Mouse (Mus musculus) retina, adult 2 months (tissue): ENCODE measurements around the gene T2.
"Not testable (repeated sequence)": the region's sequence is repeated elsewhere in the genome, so short reads cannot be mapped to it uniquely, and the experiment has no call there.

Experiments used
- DNase-seq: peaks from one replicate; pipeline ENCODE4 v3.0.0-alpha.2; 2012; ENCODE audit warnings: low read depth, low spot score

Gene T2

DNA sequence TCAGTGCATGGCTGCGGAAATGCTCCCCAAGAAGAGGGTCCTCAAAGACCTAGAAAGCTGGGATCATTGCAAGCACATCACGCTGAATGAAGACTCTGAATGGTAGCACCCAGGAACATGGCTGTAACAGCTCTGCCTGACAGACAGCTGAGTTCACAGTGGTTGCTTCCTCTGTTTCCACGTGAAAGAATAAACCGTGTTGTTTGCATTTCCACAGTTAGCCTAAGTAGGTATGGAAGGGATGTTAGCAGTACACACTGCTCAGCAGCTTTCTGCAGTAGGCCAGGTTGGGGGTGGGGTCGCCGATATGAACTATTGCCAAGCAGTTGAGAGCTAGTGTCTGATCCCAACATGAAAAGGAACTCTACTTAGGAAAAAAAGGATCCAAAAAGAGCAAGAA lies at the start of gene T2:
T2 (plus strand) TSS at position 301 of the 400 bp plus-strand sequence.
- no peak for DNase-seq

DNA sequence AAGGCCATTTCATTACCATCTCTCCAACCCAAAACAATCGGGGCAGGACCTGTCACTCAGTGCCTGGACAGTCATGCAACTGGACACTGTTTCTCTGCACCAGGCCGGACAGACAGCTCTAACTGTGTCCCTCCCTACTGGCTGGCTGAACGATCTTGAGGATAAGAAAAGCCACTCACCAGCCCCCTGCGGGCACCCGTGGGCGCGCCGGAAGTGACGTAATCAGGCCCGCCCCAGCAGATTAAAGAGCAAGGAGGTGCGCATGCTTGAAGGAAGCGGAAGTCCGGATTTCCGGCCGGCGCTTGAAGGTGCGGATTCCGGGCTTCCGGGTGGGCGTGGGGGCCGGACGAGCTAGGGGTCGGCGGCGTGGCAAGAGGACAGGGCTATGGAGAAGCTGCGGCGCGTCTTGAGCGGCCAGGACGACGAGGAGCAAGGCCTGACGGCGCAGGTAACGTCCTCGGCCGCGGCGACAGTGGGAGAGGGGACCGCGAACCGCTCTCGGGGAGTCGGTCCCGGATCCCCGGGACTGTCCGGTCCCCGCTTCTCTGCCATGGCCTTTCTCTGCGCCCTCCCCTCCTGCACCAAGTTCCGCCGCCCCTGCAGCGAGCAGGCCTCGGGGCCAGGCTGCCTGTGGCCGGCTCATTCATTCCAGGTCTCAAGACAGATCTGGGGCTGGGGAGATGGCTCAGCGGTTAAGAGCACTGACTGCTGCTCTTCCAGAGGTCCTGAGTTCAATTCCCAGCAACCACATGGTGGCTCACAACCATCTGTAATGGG lies 44.8 kb upstream of the T2 start, which contains the start of gene Sft2d1:
Sft2d1 (plus strand) TSS at position 265 of the 777 bp plus-strand sequence.
- peak; percentile 92 for DNase-seq

DNA sequence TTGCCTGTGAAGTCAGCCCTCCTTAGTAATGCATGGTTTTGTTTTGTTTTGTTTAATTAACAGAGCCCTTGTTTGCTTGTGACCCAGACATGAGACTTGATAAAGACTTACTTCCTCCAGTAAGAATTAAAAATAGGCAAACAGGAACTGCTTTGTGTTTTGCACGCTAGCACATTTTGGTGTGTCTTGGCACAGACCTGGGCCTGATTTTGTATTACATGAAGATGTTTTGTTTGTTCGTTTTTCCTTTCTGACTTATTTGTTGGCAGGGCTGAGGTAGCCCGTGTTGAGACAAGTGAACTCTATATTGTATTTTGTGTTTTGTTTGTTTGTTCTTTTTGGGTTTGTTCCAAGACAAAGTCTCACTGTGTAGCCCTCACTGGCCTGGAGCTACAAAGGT lies 44.0 kb upstream of the T2 start:
- DNase-seq = no peak

DNA sequence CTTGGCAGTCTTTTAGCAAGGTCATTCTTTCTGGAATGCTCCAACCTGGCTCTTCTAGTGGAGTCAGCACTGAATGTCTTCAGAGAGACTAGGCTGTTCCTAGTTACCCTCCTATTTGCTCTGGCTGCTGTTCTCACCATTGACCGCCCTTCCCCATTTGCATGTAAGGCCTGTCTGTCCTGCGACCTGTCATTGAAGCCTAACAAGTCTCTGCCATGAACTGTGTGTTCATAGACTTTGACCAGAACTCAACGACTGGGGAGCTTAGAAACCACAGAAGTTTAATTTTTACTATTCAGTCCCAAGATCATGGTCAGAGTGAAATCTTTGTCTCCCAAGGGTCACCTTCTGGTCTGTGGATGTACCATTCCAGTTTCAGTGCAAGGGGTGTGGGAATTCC lies 41.8 kb upstream of the T2 start:
- DNase-seq = no peak

DNA sequence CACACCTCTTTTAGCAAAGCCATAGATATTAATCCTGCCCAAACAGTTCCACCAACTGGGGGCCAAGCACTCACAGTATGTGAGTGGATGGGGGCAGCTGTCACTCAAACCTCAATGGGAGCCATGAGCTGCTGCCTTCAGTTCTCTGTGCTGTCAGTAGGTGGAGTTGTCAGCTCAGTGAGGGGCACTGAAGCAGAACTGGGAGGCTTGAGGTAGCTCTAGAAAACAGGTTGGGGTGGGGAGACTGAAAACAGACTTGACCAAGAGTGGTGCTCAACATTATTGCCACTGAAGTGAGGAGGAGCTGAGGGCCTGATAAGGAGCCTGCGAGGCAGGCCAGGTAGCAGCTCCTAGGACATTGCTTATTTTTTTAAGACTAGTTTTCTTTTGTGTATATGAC lies 39.5 kb upstream of the T2 start:
- DNase-seq = no peak

DNA sequence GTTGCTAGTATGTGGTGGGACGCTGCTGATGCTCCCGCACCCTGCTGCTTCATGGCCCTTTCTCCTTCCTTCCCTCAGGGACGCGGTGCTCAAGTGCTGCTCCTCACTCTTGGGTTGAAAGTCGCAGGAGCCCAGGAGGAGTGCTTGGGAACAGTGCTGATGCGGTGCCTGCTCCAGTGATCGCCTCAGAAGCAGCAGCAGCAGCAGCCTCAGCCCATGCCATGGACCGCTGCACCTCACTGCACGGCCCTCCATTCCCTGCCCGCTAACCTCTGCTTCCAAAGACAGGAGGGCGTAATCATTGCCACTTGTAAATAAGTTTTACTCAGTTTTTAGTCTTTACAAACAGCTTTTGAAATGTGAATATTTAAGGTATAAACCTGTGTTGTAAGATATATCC lies 28.9 kb upstream of the T2 start:
- DNase-seq = not testable (repeated sequence)

DNA sequence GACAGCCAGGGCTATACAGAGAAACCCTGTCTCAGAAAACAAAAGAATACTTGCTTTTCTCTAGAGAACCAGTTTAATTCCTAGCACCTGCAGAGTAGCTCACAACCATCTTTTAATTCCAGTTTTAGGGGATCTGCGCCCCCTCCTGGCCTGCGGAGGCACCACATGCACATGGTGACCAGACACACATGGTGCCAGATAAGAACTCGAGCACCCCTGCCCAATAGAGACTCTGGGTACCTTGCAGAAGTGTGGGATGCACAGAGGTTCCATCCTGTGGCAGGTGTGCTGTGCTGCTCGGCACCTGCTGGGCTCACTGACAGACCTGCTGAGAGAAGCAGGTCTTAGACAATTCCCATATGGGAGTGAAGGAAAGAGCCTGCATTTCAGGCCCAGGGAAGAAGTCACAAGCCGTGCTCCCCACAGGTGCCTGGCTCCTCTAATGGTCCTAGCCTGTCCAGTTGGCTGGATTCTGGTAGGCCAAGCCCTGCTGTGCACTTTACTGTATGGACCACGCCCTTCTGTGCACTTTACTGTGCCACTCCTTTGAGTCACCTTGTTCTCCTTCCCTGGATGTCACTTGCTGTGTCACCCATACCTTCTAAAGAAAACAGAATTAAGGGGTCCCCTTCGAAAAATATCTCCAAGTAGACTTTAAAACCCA lies 27.1 kb upstream of the T2 start:
- no peak for DNase-seq

DNA sequence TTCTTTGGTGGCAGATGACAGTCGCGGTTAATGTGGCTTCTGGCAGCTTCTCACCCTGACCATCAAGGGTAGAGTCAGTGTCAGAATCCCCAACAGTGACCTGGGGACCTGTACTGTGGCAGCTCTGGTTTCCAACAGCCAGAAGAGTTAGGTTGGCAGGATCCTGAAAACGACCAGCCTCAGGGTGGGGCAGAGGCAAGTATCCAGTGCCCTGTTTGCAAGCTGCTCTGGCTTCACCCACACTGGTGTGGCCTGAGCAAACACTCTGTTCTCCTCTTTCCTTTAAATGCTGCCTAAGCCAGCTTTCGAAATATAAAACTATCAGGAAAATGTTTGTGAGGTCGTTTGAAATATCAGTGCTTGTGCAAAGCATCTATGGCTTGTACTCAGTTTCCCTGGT lies 25.2 kb upstream of the T2 start:
- no peak for DNase-seq

DNA sequence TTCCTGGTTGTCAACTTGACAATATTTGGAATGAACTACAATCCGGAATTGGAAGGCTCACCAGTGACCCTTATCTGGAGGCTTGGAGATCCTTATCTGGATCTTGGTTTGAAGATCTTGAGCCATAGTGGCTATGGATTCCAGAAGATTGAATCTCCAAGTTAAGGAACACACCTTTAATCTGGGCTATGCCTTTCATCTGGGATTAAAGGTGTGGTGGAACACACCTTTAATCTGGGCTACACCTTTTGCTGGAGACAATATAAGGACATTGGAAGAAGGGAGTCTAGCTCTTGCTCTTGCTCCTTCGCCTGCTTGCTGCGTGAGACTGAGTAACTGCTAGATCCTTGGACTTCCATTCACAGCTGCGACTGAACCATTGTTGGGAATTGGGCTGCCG lies 18.6 kb upstream of the T2 start, which contains the start of gene Prr18:
Prr18 (plus strand) TSS at position 301 of the 400 bp plus-strand sequence.
- DNase-seq = not testable (repeated sequence)

DNA sequence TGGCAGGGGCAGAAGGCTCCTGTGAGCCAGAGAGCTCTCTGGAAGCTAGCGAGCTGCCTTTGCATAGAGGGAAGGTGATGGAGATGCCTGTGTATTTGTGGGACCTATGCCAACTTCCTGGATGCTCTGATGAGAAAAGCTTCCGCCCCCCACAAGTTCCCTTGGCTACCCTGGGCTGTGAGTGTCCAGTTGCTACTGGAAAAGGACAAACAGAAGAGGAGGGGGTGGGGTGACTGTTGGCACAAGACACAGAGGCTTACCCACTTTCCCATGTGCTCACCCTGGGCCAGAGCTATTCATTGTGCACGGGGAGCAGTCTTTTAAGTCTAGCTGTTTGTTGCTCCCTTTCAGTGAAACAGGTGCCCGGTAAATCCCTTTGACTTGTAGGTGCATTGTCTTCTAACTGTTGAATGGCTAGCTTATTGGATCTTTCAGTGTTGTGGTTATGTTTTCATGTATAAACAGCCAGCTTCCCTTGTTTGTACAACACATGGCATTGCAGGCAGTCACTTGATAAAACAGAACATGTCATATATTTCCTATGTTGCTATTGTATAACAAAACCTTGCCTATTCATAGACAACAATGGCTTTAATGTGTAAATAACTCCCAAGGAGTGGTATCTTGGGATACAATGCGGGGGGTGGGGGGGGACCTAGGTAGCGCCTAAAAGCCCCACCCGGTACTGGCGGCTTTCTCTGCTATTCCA lies 16.0 kb upstream of the T2 start:
- DNase-seq = no peak

DNA sequence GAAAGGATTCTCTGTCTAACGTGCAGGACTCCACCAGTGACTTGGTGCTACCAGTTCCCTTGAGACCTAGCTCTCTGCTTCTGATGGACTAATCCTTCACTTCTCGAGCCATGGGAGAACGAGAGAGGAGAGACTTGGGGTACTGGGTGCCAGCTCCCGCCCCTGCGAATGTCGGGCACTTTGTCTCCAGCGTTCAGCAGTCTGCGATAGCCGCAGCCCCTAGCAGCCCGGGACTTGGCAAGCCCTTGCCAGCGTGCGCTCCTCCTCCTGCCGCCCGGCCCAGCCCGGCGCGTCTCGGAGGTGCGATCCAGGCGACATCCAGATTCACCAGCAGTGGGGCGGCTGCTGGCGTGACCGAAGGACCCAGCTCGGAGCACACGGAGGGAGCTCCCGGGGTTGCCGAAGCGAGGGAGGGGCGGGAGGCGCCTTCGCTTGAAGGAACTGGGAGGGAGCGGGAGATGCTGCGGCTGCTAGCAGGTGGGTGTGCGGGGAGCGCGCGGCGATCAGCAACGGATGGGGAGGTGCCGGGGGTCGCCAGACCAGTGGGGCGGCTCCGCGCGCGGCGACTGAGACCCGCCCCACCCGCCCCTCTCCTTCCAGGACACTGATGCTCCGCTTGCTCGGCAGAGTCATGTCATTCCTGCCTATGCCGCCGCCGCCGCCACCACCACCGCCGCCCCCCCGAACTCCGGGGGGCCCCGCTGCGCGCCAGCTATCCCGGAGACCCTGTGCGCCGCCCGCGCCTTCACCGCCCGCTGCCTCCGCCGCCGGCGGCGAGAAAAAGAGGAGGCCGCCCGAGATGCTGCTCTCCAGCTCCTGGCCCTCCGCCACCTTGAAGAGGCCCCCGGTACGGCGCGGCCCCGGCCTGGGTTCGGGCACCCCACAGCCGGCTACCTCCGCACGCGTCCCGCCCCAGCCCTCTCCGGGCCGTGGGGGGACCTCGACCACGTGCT lies 15.1 kb upstream of the T2 start:
- DNase-seq = no peak

DNA sequence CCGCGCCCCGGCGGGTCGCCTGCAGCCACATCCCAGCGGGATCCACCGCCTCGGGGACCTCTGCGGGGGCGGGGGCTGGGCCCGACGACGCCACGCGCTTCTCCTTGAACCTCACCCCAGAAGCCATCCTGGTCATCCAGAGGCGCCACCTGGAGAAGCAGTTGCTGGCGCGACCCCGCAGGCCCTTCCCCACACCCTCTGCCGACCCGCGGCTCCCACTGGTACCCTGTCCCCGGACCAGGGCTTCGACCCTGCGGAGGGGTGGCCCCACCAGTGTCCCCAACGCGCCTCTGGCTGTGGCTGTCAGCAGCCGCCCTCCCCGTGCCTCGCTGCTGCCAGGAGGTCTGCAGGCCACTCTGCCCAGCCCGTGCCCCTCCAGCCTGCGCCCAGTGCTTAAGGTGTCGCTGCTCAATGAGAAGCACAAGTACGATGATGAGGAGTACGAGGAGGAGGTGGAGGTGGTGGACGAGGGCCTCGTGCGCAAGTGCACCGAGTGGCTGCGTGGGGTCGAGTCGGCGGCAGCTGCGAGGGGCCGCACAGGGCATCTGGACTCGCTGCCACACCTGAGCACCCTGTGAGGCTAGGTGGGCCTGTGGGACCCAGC lies 14.3 kb upstream of the T2 start:
- no peak for DNase-seq

GRCm38 (mm10) chr17:8342706-8343105 lies 13.1 kb upstream of the T2 start:
- no peak for DNase-seq

- no peak for DNase-seq
These were observed 12.4 kb upstream of the T2 start for GRCm38 (mm10) chr17:8343416-8343815.

DNA sequence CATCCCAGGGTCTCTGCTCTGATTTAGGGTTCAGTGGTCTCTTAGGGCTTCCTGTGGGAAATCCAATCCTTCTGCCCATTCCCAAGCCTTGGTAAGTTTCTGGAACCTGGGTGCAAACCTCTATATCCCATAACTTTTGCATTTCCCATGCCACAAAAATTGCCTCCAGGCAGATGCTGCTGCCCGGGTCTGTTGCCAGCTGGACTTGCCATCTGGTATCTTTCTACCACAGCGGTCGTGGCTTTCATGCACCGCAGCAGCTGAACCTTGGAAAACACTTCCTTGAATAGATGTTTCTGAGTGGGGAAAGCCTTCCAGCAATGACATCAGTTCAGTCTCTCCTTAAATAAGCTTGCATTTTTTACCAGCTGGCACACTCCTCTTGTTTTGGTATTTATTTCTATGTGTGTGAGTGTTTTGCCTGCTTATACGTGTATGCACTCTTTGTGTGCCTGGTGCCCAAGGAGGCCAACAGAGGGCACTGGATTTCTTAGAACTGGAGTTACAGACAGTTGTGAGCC lies 8.0 kb upstream of the T2 start:
- no peak for DNase-seq

DNA sequence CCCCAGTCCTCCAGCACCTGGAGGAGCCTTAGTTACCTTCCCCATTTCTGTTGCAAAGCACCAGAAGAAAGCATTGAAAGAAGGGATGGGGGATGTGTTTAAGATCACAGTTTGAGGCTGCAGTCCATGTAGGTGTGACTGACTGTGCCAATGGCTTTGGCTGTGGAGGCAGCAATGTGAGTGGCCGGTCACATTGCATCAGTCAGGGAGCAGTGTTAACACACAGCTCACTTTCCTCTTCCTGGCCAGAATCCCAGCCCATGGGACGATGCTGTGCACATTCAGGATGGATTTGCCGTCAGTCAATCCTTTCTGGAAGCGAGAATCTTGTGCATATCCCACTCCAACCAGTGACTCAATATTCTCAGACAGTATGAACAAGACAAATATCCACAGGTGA lies 6.9 kb upstream of the T2 start:
- DNase-seq = no peak

- DNase-seq = no peak
These were observed 4.7 kb upstream of the T2 start for GRCm38 (mm10) chr17:8351088-8351487.

DNA sequence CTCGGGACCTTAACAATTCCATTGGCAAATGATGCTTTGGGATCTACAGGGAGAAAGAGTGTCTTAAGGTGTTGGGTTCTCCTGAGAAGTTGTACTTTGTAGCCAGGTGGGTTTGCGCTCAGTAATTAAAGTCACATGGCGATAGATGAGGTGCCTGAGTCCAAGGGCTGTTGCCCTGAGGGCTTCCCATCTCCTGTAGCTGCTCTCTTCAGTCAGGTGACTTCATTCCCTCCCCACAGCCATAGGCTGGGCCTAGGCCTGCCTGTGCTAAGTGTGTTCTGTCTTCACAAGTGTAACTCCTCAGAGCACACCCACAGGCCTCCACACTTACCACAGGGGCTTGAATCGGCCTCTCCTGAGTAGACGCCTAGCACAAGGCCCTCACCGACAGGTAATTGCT lies 1.7 kb downstream of the T2 start:
- DNase-seq = no peak

- no peak for DNase-seq
These were observed 5.1 kb downstream of the T2 start for GRCm38 (mm10) chr17:8360876-8361275.

GRCm38 (mm10) chr17:8361281-8362103 lies 5.7 kb downstream of the T2 start:
- DNase-seq = no peak
